Mouse (Mus musculus): Measurements from ENCODE around the gene Higd1c. TPM values are rescaled to one million over a fixed set of nuclear protein-coding genes. Genes with fewer than 3 reads are reported as not detected.

Gene Higd1c
- not detected for polyA plus RNA-seq (2017; shearing (Covaris generic))

DNA sequence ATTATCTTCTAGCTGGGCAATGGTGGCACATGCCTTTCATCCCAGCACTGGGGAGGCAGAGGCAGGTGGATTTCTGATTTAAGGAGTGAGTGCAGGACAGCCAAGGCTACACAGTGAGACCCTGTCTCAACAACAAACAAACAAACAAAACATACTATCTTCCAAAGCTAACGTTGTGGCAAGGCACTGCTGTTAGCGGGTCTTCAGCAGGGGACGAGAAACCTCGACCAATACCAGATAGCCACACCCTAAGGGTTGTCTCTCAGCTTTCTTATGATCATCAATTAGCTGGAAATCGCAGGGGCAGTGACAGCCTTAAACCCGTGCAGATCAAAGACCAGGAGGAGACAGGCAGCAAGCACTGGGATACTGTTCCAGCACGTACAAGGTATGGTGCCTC, at the start of gene Higd1c:
Higd1c (plus strand) TSS at position 301 of the 400 bp plus-strand sequence.

DNA sequence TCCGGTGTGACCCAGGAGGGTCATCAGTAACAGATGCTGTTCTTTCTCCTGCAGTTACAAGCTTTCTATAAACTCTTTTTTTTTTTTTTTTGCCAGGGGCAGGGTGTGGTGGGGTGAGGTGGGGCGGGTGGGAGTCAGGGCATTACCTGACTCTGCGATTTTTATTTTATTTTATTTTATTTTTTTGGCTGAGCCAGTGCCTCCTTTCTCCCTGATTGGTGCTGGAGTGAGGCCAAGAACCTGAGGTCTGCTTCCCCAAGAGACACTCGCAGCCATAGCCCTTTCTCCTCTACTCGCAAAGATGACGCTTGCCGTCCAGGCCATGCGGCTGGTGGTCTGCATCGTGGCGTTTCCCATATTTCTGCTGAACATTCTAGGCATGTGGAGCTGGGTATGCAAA, 29.7 kb upstream of the Higd1c start, which contains the start of gene Mettl7a3:
Mettl7a3 (plus strand) TSS at position 301 of the 400 bp plus-strand sequence.

DNA sequence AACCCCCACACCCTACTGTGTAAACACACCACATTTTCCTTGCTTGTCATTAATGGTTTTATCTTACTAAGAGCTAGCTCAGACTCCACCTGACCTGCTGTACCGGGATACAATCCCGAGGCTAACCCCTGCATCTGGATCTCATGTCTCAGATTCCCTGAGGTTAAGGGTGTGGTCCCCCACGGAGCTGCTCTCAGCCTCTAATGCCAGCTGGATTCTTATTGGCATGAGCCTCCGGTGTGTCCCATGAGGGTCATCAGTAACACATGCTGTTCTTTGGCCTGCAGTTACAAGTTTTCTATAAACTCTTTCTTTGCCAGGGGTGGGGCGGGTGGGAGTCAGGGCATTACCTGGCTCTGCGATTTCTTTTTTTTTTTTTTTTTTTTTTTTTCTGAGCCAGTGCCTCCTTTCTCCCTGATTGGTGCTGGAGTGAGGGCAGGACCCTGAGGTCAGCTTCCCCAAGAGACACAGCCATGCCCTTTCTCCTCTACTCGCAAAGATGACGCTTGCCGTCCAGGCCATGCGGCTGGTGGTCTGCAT, 11.6 kb upstream of the Higd1c start, which contains the start of the genes Methig1 and Mettl7a2:
Methig1 (plus strand) TSS at position 439 of the 540 bp plus-strand sequence.
Mettl7a2 (plus strand) TSS at position 490 of the 540 bp plus-strand sequence.

DNA sequence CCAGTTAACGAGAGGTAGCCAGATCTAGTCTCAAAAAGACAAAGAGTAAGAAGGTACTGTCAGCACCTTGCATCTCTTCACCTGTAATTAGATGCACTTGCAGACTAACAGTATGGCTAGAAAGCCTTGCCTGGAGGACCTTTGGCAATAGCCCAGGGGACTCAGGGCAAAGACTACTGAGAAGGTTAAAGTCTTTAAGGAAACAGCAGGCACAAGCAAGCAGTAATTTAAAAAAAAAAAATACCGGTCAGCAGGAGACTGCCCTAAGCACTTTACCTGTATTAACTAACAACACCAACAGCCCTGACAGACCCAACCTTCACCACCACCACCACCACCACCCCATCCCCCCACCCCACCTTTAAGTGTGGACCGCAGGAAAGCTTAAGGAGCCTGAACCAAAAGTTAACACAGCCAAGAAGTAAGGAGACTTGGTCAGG, 57.4 kb downstream of the Higd1c start, which contains the start of gene Gm5475:
Gm5475 (plus strand) TSS at position 390 of the 440 bp plus-strand sequence.

DNA sequence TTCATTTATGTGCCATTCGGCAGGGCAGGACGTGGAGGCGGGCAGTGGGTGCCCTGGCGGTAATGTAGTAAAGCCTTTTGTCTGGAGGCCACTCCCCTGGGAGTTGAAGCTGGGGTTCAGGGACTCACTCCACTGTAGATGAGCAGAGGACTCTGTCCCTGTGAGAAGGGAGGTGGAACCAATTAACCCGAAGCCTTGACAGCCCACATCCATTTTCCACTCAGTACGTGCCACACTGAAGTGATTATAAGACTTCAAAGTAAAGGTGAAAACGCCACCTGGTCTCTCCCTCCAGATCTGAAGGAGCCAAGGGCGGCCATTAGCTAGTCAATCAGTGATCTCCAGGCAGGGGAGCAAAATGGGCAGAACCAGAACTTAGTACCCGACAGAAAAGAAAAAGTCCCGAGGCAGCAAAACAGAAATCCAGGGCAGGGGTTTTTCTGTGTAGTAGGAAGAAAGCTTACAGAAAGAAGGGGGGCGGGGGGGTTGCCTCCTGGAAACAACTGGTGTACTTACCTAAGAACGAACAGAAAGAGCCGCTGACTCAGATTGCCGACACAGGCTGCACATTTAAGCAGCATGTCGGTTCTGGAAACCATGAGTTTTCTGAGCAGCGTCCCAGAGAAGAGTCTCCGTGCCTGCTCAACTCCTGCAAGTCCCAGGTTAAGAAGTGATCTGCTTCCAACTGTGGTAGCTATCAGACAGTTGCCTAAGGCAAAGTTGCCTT, 60.2 kb downstream of the Higd1c start, which contains the start of gene Slc11a2:
Slc11a2 (minus strand) TSS at position 677 of the 727 bp plus-strand sequence.

Other genes starting within 250 kb of the Higd1c start
- 30.8 TPM for gene Atf1, start 136.7 kb upstream of the Higd1c start, polyA plus RNA-seq (2017; shearing (Covaris generic))
- not detected for gene Tmprss12, start 83.7 kb upstream of the Higd1c start, polyA plus RNA-seq (2017; shearing (Covaris generic))
- gene Mettl7a1, start 60.4 kb upstream of the Higd1c start, polyA plus RNA-seq (2017; shearing (Covaris generic)): 10.3 TPM
- not detected for gene Mettl7a3, start 29.6 kb upstream of the Higd1c start, polyA plus RNA-seq (2017; shearing (Covaris generic))
- not detected for gene Methig1, start 11.4 kb upstream of the Higd1c start, polyA plus RNA-seq (2017; shearing (Covaris generic))
- not detected for gene Mettl7a2, start 11.3 kb upstream of the Higd1c start, polyA plus RNA-seq (2017; shearing (Covaris generic))
- not detected for gene Gm5475, start 57.6 kb downstream of the Higd1c start, polyA plus RNA-seq (2017; shearing (Covaris generic))
- gene Slc11a2, start 60.5 kb downstream of the Higd1c start, polyA plus RNA-seq (2017; shearing (Covaris generic)): 37.1 TPM
- 40.3 TPM for gene Letmd1, start 104.5 kb downstream of the Higd1c start, polyA plus RNA-seq (2017; shearing (Covaris generic))
- gene Csrnp2, start 130.9 kb downstream of the Higd1c start, polyA plus RNA-seq (2017; shearing (Covaris generic)): 3.2 TPM
- 8.3 TPM for gene Tfcp2, start 187.5 kb downstream of the Higd1c start, polyA plus RNA-seq (2017; shearing (Covaris generic))
- 5.1 TPM for gene Pou6f1, start 235.4 kb downstream of the Higd1c start, polyA plus RNA-seq (2017; shearing (Covaris generic))